Mouse (Mus musculus) midbrain, embryonic 16.5 days (tissue): ENCODE results near the gene Gm2696. TPM values are rescaled to one million over a fixed set of nuclear protein-coding genes. Genes with fewer than 3 reads are reported as not detected.

Experiments
- ATAC-seq: fragments of 200-750 bp; cut with Nextera tagmentation; 2 replicates; pipeline ENCODE4 v1.8.0; 2017; ENCODE audit warnings: moderate TSS enrichment
- H3K27ac ChIP-seq: fragments of 300-500 bp; sonication (generic); 2 replicates; pipeline ENCODE4 v1.5.1; 2014; ENCODE audit warnings: mild to moderate bottlenecking, low read length, mixed read lengths
- H3K27me3 ChIP-seq: fragments of 300-500 bp; sonication (generic); 2 replicates; pipeline ENCODE4 v1.6.1; 2014; ENCODE audit warnings: low read depth, low read length, mixed read lengths; ENCODE audit not compliant: control insufficient read depth, insufficient read depth
- H3K36me3 ChIP-seq: fragments of 300-500 bp; sonication (generic); 2 replicates; pipeline ENCODE4 v1.6.1; 2014; ENCODE audit warnings: mild to moderate bottlenecking, low read length, moderate library complexity, mixed read lengths; ENCODE audit not compliant: control insufficient read depth, insufficient read depth
- H3K4me1 ChIP-seq: fragments of 300-500 bp; sonication (generic); 2 replicates; pipeline ENCODE4 v1.6.1; 2014; ENCODE audit warnings: mild to moderate bottlenecking, low read length, mixed read lengths; ENCODE audit not compliant: control insufficient read depth, insufficient read depth
- H3K4me2 ChIP-seq: fragments of 300-500 bp; sonication (generic); 2 replicates; pipeline ENCODE4 v1.6.1; 2014; ENCODE audit warnings: mild to moderate bottlenecking, low read length, mixed read lengths
- H3K4me3 ChIP-seq: fragments of 300-500 bp; sonication (generic); 2 replicates; pipeline ENCODE4 v1.5.1; 2014; ENCODE audit warnings: low read depth, mild to moderate bottlenecking, low read length, moderate library complexity, mixed read lengths
- H3K9ac ChIP-seq: fragments of 300-500 bp; sonication (generic); 2 replicates; pipeline ENCODE4 v1.6.1; 2014; ENCODE audit warnings: low read depth, low read length, mixed read lengths
- H3K9me3 ChIP-seq: fragments of 300-500 bp; sonication (generic); replicated peaks from 2 replicates; pipeline ENCODE4 v1.6.1; 2014; ENCODE audit warnings: mild to moderate bottlenecking, low read length, mixed read lengths; ENCODE audit not compliant: control insufficient read depth, poor library complexity, severe bottlenecking
- WGBS: fragments of 180-500 bp; shearing (Covaris S2); extraction: QIAGEN DNeasy Blood & Tissue Kit; methylation state at CpG from one replicate; pipeline ENCODE4 v1.1.7; 2014; 5-methylcytosine and 5-hydroxymethylcytosine counted together
- polyA plus RNA-seq: library from polyadenylated mRNA; unstranded; fragments of >200 nt; fragmentation: Nextera tagmentation; extraction: Ambion mirVana; gene quantifications from 2 replicates; pipeline ENCODE4 v1.2.1, GENCODE M21; 2015

The Gm2696 gene
- polyA plus RNA-seq, 1 experiment from 2014 or later, result not detected

GRCm38 (mm10) chr10:77864762-77865143 lies 50.3 kb downstream of the Gm2696 start:
- 36% methylated on average over 11 of the region's 11 CpGs for WGBS
- H3K4me1 ChIP-seq, result no peaks in the 10 kb centered on the region
- H3K27me3 ChIP-seq, result no peaks in the 10 kb centered on the region
- no peaks in the 10 kb centered on the region for H3K36me3 ChIP-seq
- no peaks in the 10 kb centered on the region for H3K9me3 ChIP-seq
- peak overlapping the region; percentile 10; the same call in 1 of the 2 replicates for H3K4me3 ChIP-seq
- H3K9ac ChIP-seq, result 0 out of 2 replicates have a peak overlapping the region, but pooled peaks have one; percentile 11
- ATAC-seq, result no peak; the same call in 1 of the 2 replicates
- H3K27ac ChIP-seq, result no peak overlapping the region
- H3K4me2 ChIP-seq, result peak overlapping the region; percentile 16

- no peak for ATAC-seq
- no peaks in the 10 kb centered on the region for H3K27me3 ChIP-seq
- H3K27ac ChIP-seq, result no peak overlapping the region
- no peak overlapping the region for H3K9ac ChIP-seq
- WGBS, result 33% methylated on average over 1 of the region's 1 CpGs
- no peaks in the 10 kb centered on the region for H3K4me1 ChIP-seq
- H3K4me3 ChIP-seq, result no peak overlapping the region
- no peaks in the 10 kb centered on the region for H3K9me3 ChIP-seq
- H3K36me3 ChIP-seq, result no peaks in the 10 kb centered on the region
- no peak overlapping the region for H3K4me2 ChIP-seq
Measured at GRCm38 (mm10) chr10:77867546-77867945, 53.1 kb downstream of the Gm2696 start.

DNA sequence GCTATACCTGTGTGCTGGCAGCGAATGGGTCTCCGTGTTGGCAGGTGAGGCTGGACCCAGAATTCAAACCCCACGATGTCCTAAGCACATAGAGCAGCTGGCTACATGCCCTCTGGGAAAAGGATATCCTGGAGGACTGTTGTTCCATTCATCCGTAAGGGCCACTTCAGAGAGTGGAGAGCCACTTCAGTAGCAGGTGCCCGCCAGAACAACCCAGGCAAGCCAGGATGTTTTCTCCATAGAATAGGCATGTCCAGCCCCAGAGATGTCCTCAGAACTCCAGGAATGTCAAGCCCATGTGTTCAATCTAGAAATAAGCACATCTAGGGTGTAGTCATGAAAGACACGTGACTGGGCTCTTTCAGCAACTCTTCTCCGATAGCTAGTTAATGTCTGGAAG lies 55.2 kb downstream of the Gm2696 start:
- ATAC-seq, result no peak
- H3K4me3 ChIP-seq, result no peak overlapping the region
- H3K27ac ChIP-seq, result no peak overlapping the region
- no peaks in the 10 kb centered on the region for H3K9me3 ChIP-seq
- no peak overlapping the region for H3K9ac ChIP-seq
- no peaks in the 10 kb centered on the region for H3K27me3 ChIP-seq
- no peak overlapping the region for H3K4me2 ChIP-seq
- no peaks in the 10 kb centered on the region for H3K4me1 ChIP-seq
- 87% methylated on average over 7 of the region's 7 CpGs for WGBS
- no peaks in the 10 kb centered on the region for H3K36me3 ChIP-seq

DNA sequence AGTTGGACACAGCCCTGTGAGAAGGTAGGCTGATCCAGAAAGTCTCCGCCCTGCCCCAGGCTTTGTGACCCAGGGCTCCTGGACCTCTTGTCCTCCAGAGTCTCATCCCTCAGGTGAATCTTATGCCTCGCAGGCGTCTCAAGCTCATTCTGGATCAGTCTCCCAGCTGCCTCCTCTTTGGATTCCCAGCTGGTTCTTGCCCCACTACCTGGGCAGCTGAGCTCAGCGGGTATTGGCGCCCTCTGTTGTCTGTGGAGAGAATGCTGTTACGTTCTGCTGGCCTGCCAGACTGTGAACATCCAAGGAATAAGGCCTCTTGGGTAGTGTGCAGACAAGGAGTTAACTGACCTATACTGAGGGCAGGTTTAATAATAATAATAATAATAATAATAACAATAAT lies 64.5 kb downstream of the Gm2696 start:
- Histone ChIP-seq H3K4me1 (no peaks in the 10 kb centered on the region), H3K9me3 (no peaks in the 10 kb centered on the region), H3K4me2 (no peak overlapping the region), H3K9ac (no peak overlapping the region), H3K27me3 (no peaks in the 10 kb centered on the region), H3K4me3 (no peak overlapping the region), H3K27ac (no peak overlapping the region), H3K36me3 (no peaks in the 10 kb centered on the region)
- ATAC-seq, result no peak
- 56% methylated on average over 6 of the region's 6 CpGs for WGBS

DNA sequence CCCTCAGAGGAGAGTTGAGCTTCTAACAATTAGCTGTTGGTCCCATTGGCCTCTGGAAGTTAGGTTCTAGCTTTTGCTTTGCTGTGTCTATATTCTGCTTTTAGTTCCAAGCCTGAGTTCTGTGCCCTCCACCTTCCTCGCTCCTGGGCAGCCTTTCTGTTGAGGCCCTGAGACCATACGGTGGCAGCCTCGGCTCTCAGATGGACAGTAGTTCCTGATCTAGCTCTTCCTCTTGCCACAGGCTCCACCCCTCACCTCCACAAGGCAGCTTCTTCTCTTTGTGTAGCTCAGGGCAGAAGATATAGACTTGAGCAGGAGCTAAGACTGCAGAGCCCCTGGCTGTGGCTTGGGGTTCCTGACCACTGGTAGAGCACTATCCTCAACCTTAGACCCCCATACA lies 65.8 kb downstream of the Gm2696 start:
- no peak overlapping the region for H3K9ac ChIP-seq
- H3K27me3 ChIP-seq, result no peaks in the 10 kb centered on the region
- H3K9me3 ChIP-seq, result no peaks in the 10 kb centered on the region
- H3K4me3 ChIP-seq, result no peak overlapping the region
- WGBS, result 80% methylated on average over 3 of the region's 3 CpGs
- no peaks in the 10 kb centered on the region for H3K36me3 ChIP-seq
- ATAC-seq, result no peak
- H3K4me1 ChIP-seq, result no peaks in the 10 kb centered on the region
- H3K4me2 ChIP-seq, result no peak overlapping the region
- no peak overlapping the region for H3K27ac ChIP-seq

- Histone ChIP-seq H3K9me3 (no peaks in the 10 kb centered on the region), H3K9ac (no peak overlapping the region), H3K4me1 (no peaks in the 10 kb centered on the region), H3K36me3 (no peaks in the 10 kb centered on the region), H3K27ac (no peak overlapping the region), H3K27me3 (no peaks in the 10 kb centered on the region), H3K4me3 (no peak overlapping the region), H3K4me2 (no peak overlapping the region)
- no peak for ATAC-seq
- WGBS, result 86% methylated on average over 5 of the region's 5 CpGs
Measured at GRCm38 (mm10) chr10:77882553-77882952, 68.1 kb downstream of the Gm2696 start.

Other genes starting within 250 kb of the Gm2696 start
- gene Pttg1ip, start 233.0 kb upstream of the Gm2696 start, polyA plus RNA-seq, result 63.6 and 70.8 TPM in 2 replicates
- gene Sumo3, start 208.6 kb upstream of the Gm2696 start, polyA plus RNA-seq, result 315 and 350 TPM in 2 replicates
- 1.5 and 2.9 TPM in 2 replicates for gene Gm49325, start 208.5 kb upstream of the Gm2696 start, polyA plus RNA-seq
- 80.9 and 81.8 TPM in 2 replicates for gene Ube2g2, start 192.4 kb upstream of the Gm2696 start, polyA plus RNA-seq
- 1.3 and 1.6 TPM in 2 replicates for gene Tspear, start 128.1 kb upstream of the Gm2696 start, polyA plus RNA-seq
- not detected in 2 replicates for gene Gm19402, start 123.9 kb upstream of the Gm2696 start, polyA plus RNA-seq
- gene Gm9508, start 117.4 kb upstream of the Gm2696 start, polyA plus RNA-seq, result not detected in 2 replicates
- not detected in 2 replicates for gene Gm10272, start 108.1 kb upstream of the Gm2696 start, polyA plus RNA-seq
- gene Gm10024, start 103.2 kb upstream of the Gm2696 start, polyA plus RNA-seq, result not detected in 2 replicates
- gene Gm10142, start 98.9 kb upstream of the Gm2696 start, polyA plus RNA-seq, result not detected in 2 replicates
- not detected in 2 replicates for gene Krtap12-1, start 94.1 kb upstream of the Gm2696 start, polyA plus RNA-seq
- gene Gm10100, start 88.2 kb upstream of the Gm2696 start, polyA plus RNA-seq, result not detected in 2 replicates
- not detected in 2 replicates for gene Gm18596, start 72.0 kb upstream of the Gm2696 start, polyA plus RNA-seq
- gene Gm9736, start 63.3 kb upstream of the Gm2696 start, polyA plus RNA-seq, result not detected in 2 replicates
- not detected in 2 replicates for gene Gm3233, start 55.0 kb upstream of the Gm2696 start, polyA plus RNA-seq
- not detected in 2 replicates for gene Gm3238, start 43.4 kb upstream of the Gm2696 start, polyA plus RNA-seq
- not detected in 2 replicates for gene Gm7138, start 37.7 kb upstream of the Gm2696 start, polyA plus RNA-seq
- gene Gm3250, start 32.1 kb upstream of the Gm2696 start, polyA plus RNA-seq, result not detected in 2 replicates
- not detected in 2 replicates for gene Gm7137, start 26.5 kb upstream of the Gm2696 start, polyA plus RNA-seq
- not detected in 2 replicates for gene Gm9639, start 19.6 kb upstream of the Gm2696 start, polyA plus RNA-seq
- not detected in 2 replicates for gene Gm19668, start 15.5 kb upstream of the Gm2696 start, polyA plus RNA-seq
- not detected in 2 replicates for gene Gm9507, start 2.8 kb upstream of the Gm2696 start, polyA plus RNA-seq
- gene Krtap10-4, start 12.4 kb downstream of the Gm2696 start, polyA plus RNA-seq, result not detected in 2 replicates
- not detected in 2 replicates for gene Krtap10-10, start 21.3 kb downstream of the Gm2696 start, polyA plus RNA-seq
- gene Gm36176, start 32.1 kb downstream of the Gm2696 start, polyA plus RNA-seq, result not detected in 2 replicates
- not detected in 2 replicates for gene Gm10318, start 38.2 kb downstream of the Gm2696 start, polyA plus RNA-seq
- gene Gm3285, start 47.3 kb downstream of the Gm2696 start, polyA plus RNA-seq, result not detected in 2 replicates
- gene Lrrc3, start 87.9 kb downstream of the Gm2696 start, polyA plus RNA-seq, result 25.4 and 28.7 TPM in 2 replicates
- gene Trpm2, start 155.9 kb downstream of the Gm2696 start, polyA plus RNA-seq, result 6.3 and 6.4 TPM in 2 replicates
- gene 1810043G02Rik, start 163.8 kb downstream of the Gm2696 start, polyA plus RNA-seq, result 47.9 and 48.1 TPM in 2 replicates
- 129 and 133 TPM in 2 replicates for gene Pfkl, start 195.4 kb downstream of the Gm2696 start, polyA plus RNA-seq
- gene Dnmt3l, start 227.3 kb downstream of the Gm2696 start, polyA plus RNA-seq, result not detected in 2 replicates
- 0.11 and 0.19 TPM in 2 replicates for gene Aire, start 228.9 kb downstream of the Gm2696 start, polyA plus RNA-seq